Mouse (Mus musculus) ZHBTc4 (cell line): ENCODE results near the gene Oxct2b.
"Not testable (repeated sequence)": the region's sequence is repeated elsewhere in the genome, so short reads cannot be mapped to it uniquely, and the experiment has no call there.

Source experiments
- DNase-seq: peaks from one replicate; pipeline ENCODE4 v3.0.0-alpha.2; 2011; ENCODE audit warnings: low read depth, low spot score

Oxct2b gene

GRCm38 (mm10) chr4:123112216-123112764 lies 3.8 kb upstream of the Oxct2b start:
- DNase-seq = no peak

- DNase-seq = not testable (repeated sequence)
Observed at GRCm38 (mm10) chr4:123114651-123115050, 1.4 kb upstream of the Oxct2b start.

- DNase-seq = peak; percentile 54
Observed at GRCm38 (mm10) chr4:123116640-123117039, 574 bp downstream of the Oxct2b start.

- DNase-seq = no peak
Observed at GRCm38 (mm10) chr4:123121286-123121685, 5.2 kb downstream of the Oxct2b start.

- DNase-seq = no peak
Observed at GRCm38 (mm10) chr4:123126626-123127025, 10.6 kb downstream of the Oxct2b start.

- DNase-seq = no peak
Observed at GRCm38 (mm10) chr4:123127051-123127450, 11.0 kb downstream of the Oxct2b start.

- DNase-seq = no peak
Observed at GRCm38 (mm10) chr4:123137551-123137950, 21.5 kb downstream of the Oxct2b start.

GRCm38 (mm10) chr4:123139513-123140154 lies 23.6 kb downstream of the Oxct2b start, which contains the start of gene Ppie:
TSS of gene Ppie (minus strand) at chr4:123139951.
- DNase-seq = peak; percentile 95

GRCm38 (mm10) chr4:123147446-123148150 lies 31.5 kb downstream of the Oxct2b start:
- DNase-seq = no peak

- DNase-seq = peak; percentile 51
Observed at GRCm38 (mm10) chr4:123152003-123152402, 35.9 kb downstream of the Oxct2b start.

- no peak for DNase-seq
Observed at GRCm38 (mm10) chr4:123152976-123153375, 36.9 kb downstream of the Oxct2b start.

GRCm38 (mm10) chr4:123155004-123155403 lies 38.9 kb downstream of the Oxct2b start:
- DNase-seq = peak; percentile 59

GRCm38 (mm10) chr4:123155427-123155826 lies 39.4 kb downstream of the Oxct2b start:
- DNase-seq = no peak

GRCm38 (mm10) chr4:123155840-123156239 lies 39.8 kb downstream of the Oxct2b start:
- no peak for DNase-seq

- DNase-seq = no peak
Observed at GRCm38 (mm10) chr4:123160571-123160970, 44.5 kb downstream of the Oxct2b start.

- peak; percentile 56 for DNase-seq
Observed at GRCm38 (mm10) chr4:123161251-123161650, 45.2 kb downstream of the Oxct2b start.

- DNase-seq = peak; percentile 44
Observed at GRCm38 (mm10) chr4:123162305-123162917, 46.3 kb downstream of the Oxct2b start.

GRCm38 (mm10) chr4:123164157-123164556 lies 48.1 kb downstream of the Oxct2b start:
- DNase-seq = no peak
